ENCODE assay signal across 16 mouse cellular contexts in genomic region chr1:91942031-91942430, GRCm38 (mm10).
DNase-seq lines count a peak whose midpoint lies in the region; ATAC-seq and TF ChIP-seq lines count a peak whose summit lies in the region.
"Had no signal": no experiment of that assay in that cellular context is flagged by ENCODE, and none has a peak within 500 bp of the region (broad histone marks: within the 10 kb centered on the region; RNA-seq: fewer than 3 reads in every experiment).

No protein-coding gene starts in this region.

- intact Hi-C loops in heart, adult 2 months (cut with DNase I) = loop anchor here (2.0 kb wide), 1 partner anchor 29 kb away; no protein-coding TSS in a partner anchor

- 0 out of 2 replicates have a peak, but pooled peaks have one; percentile 17 for TF ChIP-seq EP300 in heart, adult 2 months (IDR thresholded peaks at IDR 0.05; ENCODE audit: insufficient read depth, low read depth, low read length)

- no peak for ATAC-seq in hindbrain, embryonic 16.5 days

- H3K9me3 ChIP-seq in hindbrain, embryonic 16.5 days (ENCODE audit: control insufficient read depth, low read length) = no peaks in the 10 kb centered on the region
- H3K9me3 ChIP-seq: hindbrain, embryonic 10.5 days; limb, embryonic 13.5 days; neural tube, embryonic 13.5 days had no signal

- no peak for TF ChIP-seq POLR2A in heart, adult 2 months (IDR thresholded peaks at IDR 0.05; ENCODE audit: insufficient read depth, low read depth, low read length)
- TF ChIP-seq POLR2A in liver, adult 2 months (IDR thresholded peaks at IDR 0.05; ENCODE audit: extremely low read depth, insufficient read depth, low read length) = no peak

- TF ChIP-seq CTCF in heart, adult 2 months (IDR thresholded peaks at IDR 0.05) = peak; percentile 56
- peak; percentile 25; the same call in 1 of the 2 replicates for TF ChIP-seq CTCF in liver, adult 2 months (IDR thresholded peaks at IDR 0.05; ENCODE audit: low read depth, low read length)

- no peak overlapping the region for H3K9ac ChIP-seq in heart, adult 2 months (ENCODE audit: low read depth, low read length)
- H3K9ac ChIP-seq in liver, adult 2 months (ENCODE audit: low read depth, low read length) = no peak overlapping the region
- H3K9ac ChIP-seq in hindbrain, embryonic 16.5 days (ENCODE audit: low read depth, low read length) = no peak overlapping the region
- H3K9ac ChIP-seq: limb, embryonic 13.5 days; neural tube, embryonic 13.5 days had no signal

- 42% methylated on average over 3 of the region's 3 CpGs for WGBS in heart, adult 2 months
- 57% methylated on average over 3 of the region's 3 CpGs for WGBS in liver, adult 2 months
- 70% methylated on average over 3 of the region's 3 CpGs for WGBS in hindbrain, embryonic 16.5 days

- H3K79me2 ChIP-seq in heart, adult 2 months (replicated peaks; ENCODE audit: control insufficient read depth, insufficient read depth, low read length) = no peaks in the 10 kb centered on the region
- no peaks in the 10 kb centered on the region for H3K79me2 ChIP-seq in liver, adult 2 months (ENCODE audit: control insufficient read depth, insufficient read depth, low read length)

- H3K4me2 ChIP-seq in hindbrain, embryonic 16.5 days (ENCODE audit: low read length) = no peak overlapping the region
- H3K4me2 ChIP-seq: limb, embryonic 13.5 days; neural tube, embryonic 13.5 days had no signal

- no peak overlapping the region for H3K4me3 ChIP-seq in heart, adult 2 months
- no peak overlapping the region for H3K4me3 ChIP-seq in liver, adult 2 months (ENCODE audit: insufficient read depth, low read depth, low read length)
- H3K4me3 ChIP-seq in hindbrain, embryonic 16.5 days (ENCODE audit: low read length) = no peak overlapping the region
- H3K4me3 ChIP-seq: hindbrain, embryonic 10.5 days; limb, embryonic 13.5 days; neural tube, embryonic 13.5 days had no signal

- no peak overlapping the region for H3K27ac ChIP-seq in heart, adult 2 months
- no peak overlapping the region for H3K27ac ChIP-seq in liver, adult 2 months (replicated peaks; ENCODE audit: insufficient read depth, low read depth, low read length)
- no peak overlapping the region for H3K27ac ChIP-seq in hindbrain, embryonic 16.5 days (ENCODE audit: low read depth, low read length)
- H3K27ac ChIP-seq: hindbrain, embryonic 10.5 days; limb, embryonic 13.5 days; macrophage; neural tube, embryonic 13.5 days had no signal

- no peak for DNase-seq in heart, adult 2 months
- DNase-seq in heart, adult 11 months = no peak
- DNase-seq in liver, adult 2 months (ENCODE audit: extremely low read depth, low read depth, low spot score) = no peak
- DNase-seq in liver = no peak
- DNase-seq in brain, adult 2 months (ENCODE audit: low read depth, low spot score) = peak; percentile 80
- peak; percentile 60 to 63 for DNase-seq in cerebellum, postnatal 10 days
- DNase-seq in adrenal gland, adult (ENCODE audit: inconsistent age in 2 of 2, low spot score in 1 of 2) = no peak
- DNase-seq: kidney, postnatal 10 days; midbrain, embryonic 14.5 days; retina, postnatal 1 day; thymus, postnatal 36 days had no signal

- no peaks in the 10 kb centered on the region for H3K4me1 ChIP-seq in heart, adult 2 months (ENCODE audit: control insufficient read depth, insufficient read depth, low read length)
- no peaks in the 10 kb centered on the region for H3K4me1 ChIP-seq in liver, adult 2 months (ENCODE audit: control insufficient read depth, insufficient read depth, low read length)
- no peaks in the 10 kb centered on the region for H3K4me1 ChIP-seq in hindbrain, embryonic 16.5 days (ENCODE audit: control insufficient read depth, insufficient read depth, low read depth, low read length)
- H3K4me1 ChIP-seq: hindbrain, embryonic 10.5 days; limb, embryonic 13.5 days; neural tube, embryonic 13.5 days had no signal

- no peaks in the 10 kb centered on the region for H3K27me3 ChIP-seq in heart, adult 2 months (ENCODE audit: control insufficient read depth, insufficient read depth, low read length)
- no peaks in the 10 kb centered on the region for H3K27me3 ChIP-seq in liver, adult 2 months (ENCODE audit: control insufficient read depth, insufficient read depth, low read length)
- H3K27me3 ChIP-seq in hindbrain, embryonic 16.5 days (replicated peaks; ENCODE audit: control insufficient read depth, insufficient read depth, low read length) = no peaks in the 10 kb centered on the region
- H3K27me3 ChIP-seq: limb, embryonic 13.5 days; neural tube, embryonic 13.5 days had no signal

- H3K36me3 ChIP-seq in heart, adult 2 months (ENCODE audit: control insufficient read depth, insufficient read depth, low read length) = no peaks in the 10 kb centered on the region
- peaks cover 4% of the 10 kb centered on the region; the same call in 1 of the 2 replicates for H3K36me3 ChIP-seq in liver, adult 2 months (ENCODE audit: control insufficient read depth, insufficient read depth, low read length)
- H3K36me3 ChIP-seq in hindbrain, embryonic 16.5 days (ENCODE audit: control insufficient read depth, insufficient read depth, low read length) = peaks cover 17% of the 10 kb centered on the region

Comparison
In these comparisons a context has a peak if more than half of its experiments do, and no peak if none do; other contexts are left out.
1. DNase-seq: peak in brain, adult 2 months (single experiment) and cerebellum, postnatal 10 days (2 of 2); none in heart, adult 2 months (0 of 2), heart, adult 11 months (single experiment), liver, adult 2 months (single experiment), liver (single experiment) and adrenal gland, adult (0 of 2).